Mouse (Mus musculus) thymus, postnatal 10 days (tissue): ENCODE results near the gene Hoxa11.

Experiments used
- DNase-seq, 2 experiments: peaks; one replicate each; pipeline ENCODE4 v3.0.0; 2021; ENCODE audit warnings: low spot score in 2 of 2

Gene Hoxa11

GRCm38 (mm10) chr6:52245757-52246142, at the start of gene Hoxa11:
Hoxa11 (minus strand) TSS chr6:52245810.
- DNase-seq: no peak

GRCm38 (mm10) chr6:52294616-52295015, 49.0 kb upstream of the Hoxa11 start:
- no peak for DNase-seq

GRCm38 (mm10) chr6:52292328-52292727, 46.7 kb upstream of the Hoxa11 start:
- no peak for DNase-seq

GRCm38 (mm10) chr6:52291021-52291860, 45.6 kb upstream of the Hoxa11 start:
- no peak for DNase-seq

- no peak for DNase-seq
Observed at GRCm38 (mm10) chr6:52290186-52290585, 44.6 kb upstream of the Hoxa11 start.

- DNase-seq: no peak
Observed at GRCm38 (mm10) chr6:52283896-52284295, 38.3 kb upstream of the Hoxa11 start.

- no peak for DNase-seq
Observed at GRCm38 (mm10) chr6:52281084-52281483, 35.5 kb upstream of the Hoxa11 start.

- DNase-seq: no peak
Observed at GRCm38 (mm10) chr6:52276920-52277319, 31.3 kb upstream of the Hoxa11 start.

- no peak for DNase-seq
Observed at GRCm38 (mm10) chr6:52276382-52276781, 30.8 kb upstream of the Hoxa11 start.

GRCm38 (mm10) chr6:52275563-52276280, 30.1 kb upstream of the Hoxa11 start:
- no peak for DNase-seq

- DNase-seq: no peak
Observed at GRCm38 (mm10) chr6:52274576-52274975, 29.0 kb upstream of the Hoxa11 start.

- no peak for DNase-seq
Observed at GRCm38 (mm10) chr6:52273656-52274280, 28.2 kb upstream of the Hoxa11 start.

- DNase-seq: no peak
Observed at GRCm38 (mm10) chr6:52272766-52273655, 27.4 kb upstream of the Hoxa11 start.

GRCm38 (mm10) chr6:52270494-52271480, 25.2 kb upstream of the Hoxa11 start:
- DNase-seq: peak in 1 of 2 experiments; percentile 60

- no peak for DNase-seq
Observed at GRCm38 (mm10) chr6:52268756-52269155, 23.1 kb upstream of the Hoxa11 start.

- no peak for DNase-seq
Observed at GRCm38 (mm10) chr6:52268341-52268740, 22.7 kb upstream of the Hoxa11 start.

- DNase-seq: no peak
Observed at GRCm38 (mm10) chr6:52267691-52268090, 22.1 kb upstream of the Hoxa11 start.

GRCm38 (mm10) chr6:52267221-52267620, 21.6 kb upstream of the Hoxa11 start:
- no peak for DNase-seq

- no peak for DNase-seq
Observed at GRCm38 (mm10) chr6:52266666-52266985, 21.0 kb upstream of the Hoxa11 start.

- DNase-seq: no peak
Observed at GRCm38 (mm10) chr6:52265913-52266665, 20.5 kb upstream of the Hoxa11 start.
